Mouse (Mus musculus): ENCODE measurements around the gene Arhgef1. TPM values are rescaled to one million over a fixed set of nuclear protein-coding genes. Genes with fewer than 3 reads are reported as not detected.
A peak's percentile ranks its signal among the peaks of the same experiment; 100 is the strongest.

Gene Arhgef1
- total and polyA plus RNA-seq, 2 experiments from 2014 or later = 28.2 to 37.0 TPM

DNA sequence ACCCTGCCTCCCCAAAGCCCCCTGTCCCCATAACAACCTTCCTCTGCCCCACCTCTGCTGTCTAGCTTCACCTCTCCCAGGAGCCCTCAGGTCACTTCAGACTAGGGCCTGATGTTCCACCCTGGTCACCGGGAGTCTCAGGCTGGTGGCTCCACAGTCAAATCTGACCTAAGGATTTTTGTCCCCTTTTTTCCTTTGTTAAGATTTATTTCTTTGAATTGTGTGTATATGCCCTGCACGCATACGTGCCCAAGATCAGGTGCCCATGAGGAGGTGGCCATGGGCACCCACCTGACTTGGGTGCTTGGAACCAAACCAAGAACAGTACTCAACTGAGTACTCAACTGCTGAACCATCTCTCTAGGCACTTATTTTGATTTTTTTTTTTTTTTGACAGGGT lies 67.6 kb downstream of the Arhgef1 start:
- WGBS = 94% methylated on average over 3 of the region's 3 CpGs
- Histone ChIP-seq H3K9ac (replicated peaks; ENCODE audit: low read depth, low read length) (no peak overlapping the region), H3K27me3 (ENCODE audit: control insufficient read depth, insufficient read depth, low read length) (no peaks in the 10 kb centered on the region), H3K4me3 (ENCODE audit: low read depth, low read length) (no peak overlapping the region), H3K27ac (ENCODE audit: low read depth) (no peak overlapping the region), H3K4me1 (ENCODE audit: control insufficient read depth, insufficient read depth) (no peaks in the 10 kb centered on the region), H3K9me3 (replicated peaks; ENCODE audit: control insufficient read depth, low read length) (no peaks in the 10 kb centered on the region), H3K36me3 (replicated peaks; ENCODE audit: control insufficient read depth, insufficient read depth, low read length) (peaks cover 14% of the 10 kb centered on the region), H3K4me2 (ENCODE audit: low read depth, low read length) (no peak overlapping the region)
- TF ChIP-seq EP300 (IDR thresholded peaks at IDR 0.05; ENCODE audit: low read depth) (no peak), CTCF (IDR thresholded peaks at IDR 0.05; ENCODE audit: low read depth) (no peak)
- ATAC-seq (ENCODE audit: insufficient read depth, low read depth) = no peak
- no peak for DNase-seq (ENCODE audit: low spot score)

DNA sequence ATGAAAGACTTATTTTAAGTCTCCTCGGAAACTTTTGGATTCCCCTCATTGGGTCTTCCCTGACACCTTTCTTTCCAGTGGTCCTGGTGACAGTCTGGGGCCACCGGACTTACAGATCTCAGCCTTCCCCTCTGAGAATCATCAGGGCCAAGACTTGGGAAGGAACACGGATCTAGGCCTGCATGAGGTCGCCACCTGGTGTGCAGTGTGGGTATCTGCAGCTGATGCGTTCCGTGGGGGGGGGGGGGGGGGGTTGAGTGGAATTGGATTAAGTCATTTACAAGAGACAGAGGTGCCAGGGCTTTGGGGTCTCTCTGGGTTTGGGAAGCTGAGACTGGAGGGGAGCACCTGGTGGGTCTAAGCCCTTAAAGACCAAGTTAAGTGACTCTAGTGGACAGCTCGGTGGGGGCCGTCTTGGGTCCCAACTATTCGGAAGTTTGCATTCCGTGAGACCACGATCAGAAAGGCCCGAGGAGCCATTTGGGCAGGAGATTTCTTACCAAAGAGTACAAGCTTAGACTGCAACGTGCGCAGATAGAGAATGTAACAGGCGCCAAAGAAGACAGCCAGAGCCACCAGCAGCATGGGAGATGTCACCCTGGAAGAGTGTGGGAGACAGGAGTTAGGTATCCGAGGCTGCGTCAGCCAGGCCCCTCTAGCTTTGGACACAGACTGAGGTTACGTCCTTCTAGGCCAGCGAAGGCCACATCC lies 68.7 kb downstream of the Arhgef1 start:
- Histone ChIP-seq H3K27me3 (ENCODE audit: control insufficient read depth, insufficient read depth, low read length) (no peaks in the 10 kb centered on the region), H3K9ac (replicated peaks; ENCODE audit: low read depth, low read length) (0 out of 2 replicates have a peak overlapping the region, but pooled peaks have one; percentile 7), H3K4me3 (ENCODE audit: low read depth, low read length) (peak overlapping the region; percentile 84), H3K27ac (ENCODE audit: low read depth) (peak overlapping the region; percentile 88; the same call in 1 of the 2 replicates), H3K36me3 (replicated peaks; ENCODE audit: control insufficient read depth, insufficient read depth, low read length) (peaks cover 14% of the 10 kb centered on the region), H3K9me3 (replicated peaks; ENCODE audit: control insufficient read depth, low read length) (no peaks in the 10 kb centered on the region), H3K4me1 (ENCODE audit: control insufficient read depth, insufficient read depth) (no peaks in the 10 kb centered on the region), H3K4me2 (ENCODE audit: low read depth, low read length) (peak overlapping the region; percentile 77)
- DNase-seq (ENCODE audit: low spot score) = peak; percentile 54
- ATAC-seq (ENCODE audit: insufficient read depth, low read depth) = no peak
- 9% methylated on average over 17 of the region's 19 CpGs for WGBS
- peak; percentile 76 for TF ChIP-seq CTCF (IDR thresholded peaks at IDR 0.05; ENCODE audit: low read depth)
- no peak for TF ChIP-seq EP300 (IDR thresholded peaks at IDR 0.05; ENCODE audit: low read depth)

DNA sequence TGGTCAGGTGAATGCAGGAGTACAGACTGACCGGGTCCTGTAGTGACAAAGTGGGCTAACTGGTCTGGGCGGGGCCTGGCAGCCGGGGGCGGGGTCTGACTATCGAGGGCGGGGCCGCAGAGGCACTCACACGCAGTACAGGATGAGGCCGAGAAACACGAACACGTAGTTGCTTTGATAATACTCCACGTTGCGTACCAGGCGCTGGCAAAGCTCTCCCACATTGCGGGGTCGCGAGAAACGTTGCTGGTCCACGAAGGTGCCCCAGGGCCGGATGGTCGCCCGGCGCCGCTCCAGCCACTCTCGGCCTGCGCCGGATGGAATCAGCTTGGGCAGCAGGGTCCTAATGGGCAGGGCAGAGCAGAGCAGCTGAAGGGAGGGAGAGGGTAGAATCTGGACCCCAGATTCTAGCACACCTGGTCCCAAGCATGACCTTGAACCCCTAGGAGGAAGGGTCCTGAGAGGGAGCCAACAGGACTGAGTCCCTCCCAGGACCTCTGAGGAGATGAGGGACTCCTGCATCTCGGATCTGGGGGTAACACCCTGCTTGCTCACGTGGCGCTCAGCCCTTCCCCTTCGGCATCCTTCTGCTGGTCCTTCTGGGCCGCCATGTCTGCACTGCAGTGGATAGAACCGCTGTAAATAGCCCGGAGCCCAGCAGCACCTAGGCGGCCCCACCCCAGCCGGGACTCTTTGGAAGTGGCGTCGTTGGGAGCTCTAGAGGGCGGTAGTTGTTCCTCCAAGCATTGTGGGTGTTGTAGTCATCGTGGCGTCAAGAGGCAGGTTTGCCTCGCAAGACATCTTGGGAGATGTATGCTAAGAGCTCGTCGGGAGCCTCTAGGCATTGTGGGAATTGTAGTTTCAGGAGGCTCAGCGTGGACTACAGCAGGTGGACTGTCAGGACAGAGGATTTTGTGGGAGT lies 69.5 kb downstream of the Arhgef1 start, which contains the start of gene Rabac1:
Gene Rabac1 (minus strand): TSS at position 783 of the 922 bp plus-strand sequence.
- Histone ChIP-seq H3K27ac (ENCODE audit: low read depth) (peak within 1 kb of the TSS; percentile 88), H3K36me3 (replicated peaks; ENCODE audit: control insufficient read depth, insufficient read depth, low read length) (peaks cover 14% of the 10 kb centered on the region), H3K27me3 (ENCODE audit: control insufficient read depth, insufficient read depth, low read length) (no peaks in the 10 kb centered on the region), H3K9ac (replicated peaks; ENCODE audit: low read depth, low read length) (peak within 1 kb of the TSS; percentile 78), H3K4me1 (ENCODE audit: control insufficient read depth, insufficient read depth) (no peaks in the 10 kb centered on the region), H3K4me2 (ENCODE audit: low read depth, low read length) (peak within 1 kb of the TSS; percentile 77), H3K4me3 (ENCODE audit: low read depth, low read length) (peak within 1 kb of the TSS; percentile 84), H3K9me3 (replicated peaks; ENCODE audit: control insufficient read depth, low read length) (no peaks in the 10 kb centered on the region)
- TF ChIP-seq CTCF (IDR thresholded peaks at IDR 0.05; ENCODE audit: low read depth) (peak; percentile 47), EP300 (IDR thresholded peaks at IDR 0.05; ENCODE audit: low read depth) (no peak; the same call in 1 of the 2 replicates)
- under 1% methylated on average over 45 of the region's 45 CpGs for WGBS
- DNase-seq (ENCODE audit: low spot score) (peak; percentile 98), ATAC-seq (ENCODE audit: insufficient read depth, low read depth) (peak; percentile 95)

DNA sequence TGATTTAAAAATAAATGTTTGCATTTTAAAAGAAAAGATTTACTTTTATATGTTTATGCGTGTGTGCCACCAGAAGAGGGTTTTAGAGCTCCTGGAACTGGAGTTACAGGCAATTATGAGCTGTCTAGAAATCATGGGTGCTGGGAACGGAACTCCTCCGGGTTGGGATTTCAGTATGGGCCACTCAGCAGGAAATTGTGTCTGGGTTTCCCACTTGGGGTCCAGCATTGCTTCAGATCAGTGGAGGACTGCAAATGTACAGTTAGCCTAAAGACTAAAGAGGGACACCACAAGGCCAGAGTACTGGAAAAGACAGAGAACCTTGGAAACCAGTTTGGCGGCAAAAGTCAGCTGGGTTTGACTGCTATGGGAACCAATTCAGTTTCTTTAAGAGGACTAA lies 70.5 kb downstream of the Arhgef1 start:
- no peak for TF ChIP-seq CTCF (IDR thresholded peaks at IDR 0.05; ENCODE audit: low read depth)
- TF ChIP-seq EP300 (IDR thresholded peaks at IDR 0.05; ENCODE audit: low read depth) = no peak
- no peak overlapping the region for H3K4me2 ChIP-seq (ENCODE audit: low read depth, low read length)
- H3K27me3 ChIP-seq (ENCODE audit: control insufficient read depth, insufficient read depth, low read length) = no peaks in the 10 kb centered on the region
- no peak overlapping the region for H3K4me3 ChIP-seq (ENCODE audit: low read depth, low read length)
- H3K36me3 ChIP-seq (replicated peaks; ENCODE audit: control insufficient read depth, insufficient read depth, low read length) = peaks cover 14% of the 10 kb centered on the region
- ATAC-seq (ENCODE audit: insufficient read depth, low read depth) (no peak), DNase-seq (ENCODE audit: low spot score) (no peak)
- no peaks in the 10 kb centered on the region for H3K4me1 ChIP-seq (ENCODE audit: control insufficient read depth, insufficient read depth)
- H3K9ac ChIP-seq (replicated peaks; ENCODE audit: low read depth, low read length) = no peak overlapping the region
- H3K27ac ChIP-seq (ENCODE audit: low read depth) = no peak overlapping the region
- H3K9me3 ChIP-seq (replicated peaks; ENCODE audit: control insufficient read depth, low read length) = no peaks in the 10 kb centered on the region
- WGBS = 75% methylated on average over 4 of the region's 4 CpGs

DNA sequence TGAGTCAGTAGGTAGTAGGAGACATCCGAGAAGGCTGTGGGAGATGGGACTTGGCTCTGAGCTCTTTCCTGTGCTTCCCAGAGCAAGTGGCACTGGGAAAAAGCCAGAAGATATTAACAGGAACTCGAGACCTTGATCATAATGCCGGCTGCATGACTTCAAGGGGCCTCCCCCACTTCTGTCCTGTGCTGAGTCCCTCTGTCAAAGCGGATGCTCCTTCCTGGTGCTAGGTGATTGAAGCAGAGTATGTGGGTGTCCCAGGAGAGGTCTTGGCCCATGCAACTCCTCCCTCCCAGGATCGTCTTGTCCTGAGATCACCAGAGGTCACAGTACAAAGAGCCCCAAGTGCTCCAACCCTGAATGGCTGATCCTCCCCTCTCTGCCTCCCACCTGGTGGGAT lies 71.2 kb downstream of the Arhgef1 start:
- TF ChIP-seq CTCF (IDR thresholded peaks at IDR 0.05; ENCODE audit: low read depth) (no peak), EP300 (IDR thresholded peaks at IDR 0.05; ENCODE audit: low read depth) (no peak)
- WGBS = 55% methylated on average over 5 of the region's 5 CpGs
- H3K4me1 ChIP-seq (ENCODE audit: control insufficient read depth, insufficient read depth) = no peaks in the 10 kb centered on the region
- H3K36me3 ChIP-seq (replicated peaks; ENCODE audit: control insufficient read depth, insufficient read depth, low read length) = peaks cover 14% of the 10 kb centered on the region
- no peak overlapping the region for H3K9ac ChIP-seq (replicated peaks; ENCODE audit: low read depth, low read length)
- DNase-seq (ENCODE audit: low spot score) (no peak), ATAC-seq (ENCODE audit: insufficient read depth, low read depth) (no peak)
- H3K27me3 ChIP-seq (ENCODE audit: control insufficient read depth, insufficient read depth, low read length) = no peaks in the 10 kb centered on the region
- H3K4me3 ChIP-seq (ENCODE audit: low read depth, low read length) = no peak overlapping the region
- H3K27ac ChIP-seq (ENCODE audit: low read depth) = no peak overlapping the region
- no peaks in the 10 kb centered on the region for H3K9me3 ChIP-seq (replicated peaks; ENCODE audit: control insufficient read depth, low read length)
- no peak overlapping the region for H3K4me2 ChIP-seq (ENCODE audit: low read depth, low read length)

All from heart, postnatal 0 days (tissue).